Mouse (Mus musculus) kidney, postnatal 36 days (tissue): ENCODE data around the gene Tmed2.
"Not testable (repeated sequence)": the region's sequence is repeated elsewhere in the genome, so short reads cannot be mapped to it uniquely, and the experiment has no call there.

Experiments
- DNase-seq, 2 experiments: peaks; one replicate each; pipeline ENCODE4 v3.0.0; 2021 to 2022; ENCODE audit warnings: mixed read lengths in 2 of 2

The Tmed2 gene

GRCm38 (mm10) chr5:124529191-124529651 lies 11.3 kb upstream of the Tmed2 start:
- peak; percentile 61 to 73 for DNase-seq

DNA sequence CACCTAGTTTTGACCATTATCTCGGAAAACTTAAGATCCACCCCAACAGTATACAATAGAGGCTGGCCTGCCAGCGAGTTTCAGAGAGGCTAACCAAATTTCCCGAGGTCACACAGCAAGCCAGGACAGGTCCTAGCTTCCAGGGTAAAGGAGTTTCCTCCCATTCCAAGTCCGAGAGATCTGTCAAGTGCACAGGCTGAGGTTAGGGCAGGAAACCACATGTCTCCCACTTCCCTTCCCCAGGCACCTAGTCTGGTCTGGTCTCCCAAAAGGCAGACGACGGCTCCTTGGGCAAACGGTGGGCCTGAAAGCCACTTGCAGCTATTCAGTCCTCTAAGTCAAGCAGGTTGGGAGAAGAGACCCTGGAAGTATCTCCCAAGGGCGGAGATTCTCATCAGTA lies 10.8 kb upstream of the Tmed2 start:
- peak in 1 of 2 experiments; percentile 40 for DNase-seq

DNA sequence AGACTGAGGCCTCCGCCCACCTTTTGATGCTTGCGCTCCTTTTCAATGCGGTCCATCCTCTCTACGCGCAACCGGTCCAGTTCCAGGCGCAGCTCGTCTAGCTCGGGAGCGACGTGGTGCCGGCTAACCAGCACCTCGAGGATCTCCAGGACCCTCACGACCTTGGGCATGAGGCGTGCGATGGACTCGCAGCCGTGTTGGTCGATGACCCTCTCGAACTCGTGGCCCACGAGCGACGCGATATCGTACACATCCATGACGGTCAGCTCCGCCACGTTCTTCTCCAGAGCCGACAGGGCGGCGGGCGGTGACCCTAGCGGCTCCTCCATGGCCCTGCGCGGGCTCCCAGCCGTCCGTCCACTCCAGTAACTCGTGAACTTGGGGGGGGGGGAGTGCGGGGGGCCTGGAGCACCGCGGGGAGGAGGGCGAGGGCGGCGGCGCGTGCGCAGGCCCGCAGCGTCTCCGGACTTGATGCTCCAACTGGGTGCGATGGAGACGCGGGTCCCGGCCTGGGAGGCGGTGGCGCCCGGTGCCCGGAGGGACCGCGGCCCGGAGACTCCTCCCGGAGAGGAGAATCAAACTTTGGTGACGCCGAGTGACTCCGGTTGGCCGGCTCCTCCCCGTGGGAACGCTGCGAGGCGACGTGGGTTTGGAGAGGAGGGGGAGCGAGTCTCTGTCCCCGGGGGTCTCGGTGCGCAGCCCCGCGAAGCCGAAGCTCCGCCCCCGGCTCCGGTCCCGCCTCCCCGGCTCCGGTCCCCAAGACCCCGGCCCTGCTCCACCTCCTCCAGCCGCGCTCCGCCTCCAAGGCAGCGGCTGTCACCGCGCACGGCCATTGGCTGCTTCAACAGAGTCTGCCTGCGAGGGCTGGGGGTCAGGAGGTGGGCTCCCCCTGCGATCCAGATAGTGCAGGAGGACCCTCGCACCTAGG lies 9.6 kb upstream of the Tmed2 start, which contains the start of gene Rilpl1:
Gene Rilpl1, minus strand, starts transcription at position 737 of the 928 bp plus-strand sequence.
- DNase-seq = peak; percentile 82 to 91

GRCm38 (mm10) chr5:124531583-124531930 lies 8.9 kb upstream of the Tmed2 start:
- DNase-seq = no peak

- peak in 1 of 2 experiments; percentile 41 for DNase-seq
Observed at GRCm38 (mm10) chr5:124532451-124532850, 8.0 kb upstream of the Tmed2 start.

DNA sequence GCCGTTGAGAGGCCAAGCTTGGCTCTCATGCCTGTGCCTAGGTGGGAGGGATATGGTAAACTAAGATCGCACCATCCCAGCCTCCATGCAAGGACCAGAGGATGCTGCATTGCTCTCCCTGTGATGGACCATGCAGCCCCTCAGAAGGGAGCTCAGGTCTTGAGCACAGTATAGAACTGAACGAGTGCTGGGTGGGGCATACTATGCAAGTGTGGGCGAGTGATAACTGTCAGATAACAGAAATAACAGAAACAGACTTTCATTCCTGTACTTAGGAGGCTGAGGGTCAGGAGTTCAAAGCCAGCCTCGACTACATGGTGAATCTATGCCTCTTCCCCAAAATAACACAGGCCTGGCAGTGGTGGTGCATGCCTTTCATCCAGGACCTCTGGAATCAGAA lies 5.5 kb upstream of the Tmed2 start:
- no peak for DNase-seq

DNA sequence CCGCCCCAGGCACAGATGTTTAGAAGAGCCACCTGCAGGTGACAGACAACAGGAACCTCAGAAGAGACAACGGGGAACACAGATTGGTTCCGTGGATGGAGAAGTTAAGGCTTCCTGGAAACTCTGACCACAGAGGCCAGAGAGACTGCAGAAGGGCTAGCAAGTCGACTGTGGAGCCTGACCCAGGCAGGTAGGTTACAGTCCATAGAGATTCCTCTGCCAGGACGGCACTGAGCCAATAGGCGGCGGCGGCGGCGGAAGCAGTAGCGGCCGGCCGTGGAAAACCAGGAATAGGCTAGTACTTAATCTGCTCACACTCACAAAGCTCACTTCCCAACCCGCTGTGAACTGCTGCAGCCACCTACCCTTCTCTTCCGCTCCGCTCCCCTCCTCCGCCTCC lies 3.7 kb upstream of the Tmed2 start:
- peak; percentile 85 to 90 for DNase-seq

DNA sequence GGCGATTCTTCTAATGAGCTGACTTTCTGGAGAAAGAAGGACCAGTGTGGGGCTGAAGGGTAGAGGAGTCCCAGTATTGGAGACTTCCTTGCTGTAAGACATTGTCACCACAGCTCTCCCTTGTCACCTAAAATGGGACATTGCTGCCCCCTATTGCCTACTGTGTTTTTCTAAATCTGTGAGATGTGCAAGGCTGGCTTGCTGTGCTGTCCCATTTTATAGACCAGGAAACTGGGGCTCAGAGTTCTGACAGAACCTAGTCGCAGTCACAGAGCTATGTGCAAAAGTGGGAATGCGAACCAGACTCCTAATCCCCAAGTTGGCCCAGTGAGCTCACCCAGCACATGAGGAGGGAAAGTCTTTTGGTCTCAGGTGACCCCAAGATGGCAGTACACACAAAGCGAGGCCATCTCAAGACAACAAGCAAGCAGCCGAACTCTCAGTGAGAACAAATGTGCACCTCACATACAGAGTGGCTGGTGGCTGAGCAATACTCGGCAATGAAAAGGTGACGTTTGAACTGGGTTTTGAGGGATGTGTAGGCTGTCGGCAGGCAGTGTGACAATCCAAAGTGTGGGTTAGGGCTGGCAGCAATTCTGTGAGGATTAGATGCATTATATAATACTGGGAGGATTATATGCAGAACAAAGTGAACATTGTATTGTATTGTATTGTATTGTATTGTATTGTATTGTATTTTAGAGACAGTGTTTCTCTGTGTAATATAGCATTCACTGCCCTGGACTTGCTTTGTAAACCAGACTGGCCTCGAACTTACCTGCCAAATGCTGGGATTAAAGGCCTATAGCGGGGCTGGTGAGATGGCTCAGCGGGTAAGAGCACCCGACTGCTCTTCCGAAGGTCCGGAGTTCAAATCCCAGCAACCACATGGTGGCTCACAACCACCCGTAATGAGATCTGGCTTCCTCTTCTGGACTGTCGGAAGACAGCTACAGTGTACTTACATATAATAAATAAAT lies 1.4 kb upstream of the Tmed2 start:
- DNase-seq = peak; percentile 81

DNA sequence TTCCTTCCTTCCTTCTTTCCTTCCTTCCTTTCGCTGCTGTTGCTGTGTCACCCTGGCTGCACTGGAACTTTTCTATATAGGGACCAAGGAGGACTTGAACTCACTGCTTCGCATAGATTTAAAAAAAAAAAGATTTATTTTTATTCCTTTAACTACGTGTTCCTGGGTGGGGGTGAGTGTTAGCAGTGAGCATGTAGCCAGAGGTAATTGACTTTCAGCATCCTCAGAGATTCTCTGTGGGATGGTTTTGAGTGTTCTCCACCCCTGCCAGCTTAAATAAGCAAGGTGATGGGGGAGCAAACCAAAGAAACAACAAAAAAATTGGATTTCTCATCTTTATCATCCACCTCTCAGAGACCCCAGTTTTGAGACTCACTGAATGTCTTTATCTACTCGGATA lies 590 bp upstream of the Tmed2 start:
- no peak for DNase-seq

DNA sequence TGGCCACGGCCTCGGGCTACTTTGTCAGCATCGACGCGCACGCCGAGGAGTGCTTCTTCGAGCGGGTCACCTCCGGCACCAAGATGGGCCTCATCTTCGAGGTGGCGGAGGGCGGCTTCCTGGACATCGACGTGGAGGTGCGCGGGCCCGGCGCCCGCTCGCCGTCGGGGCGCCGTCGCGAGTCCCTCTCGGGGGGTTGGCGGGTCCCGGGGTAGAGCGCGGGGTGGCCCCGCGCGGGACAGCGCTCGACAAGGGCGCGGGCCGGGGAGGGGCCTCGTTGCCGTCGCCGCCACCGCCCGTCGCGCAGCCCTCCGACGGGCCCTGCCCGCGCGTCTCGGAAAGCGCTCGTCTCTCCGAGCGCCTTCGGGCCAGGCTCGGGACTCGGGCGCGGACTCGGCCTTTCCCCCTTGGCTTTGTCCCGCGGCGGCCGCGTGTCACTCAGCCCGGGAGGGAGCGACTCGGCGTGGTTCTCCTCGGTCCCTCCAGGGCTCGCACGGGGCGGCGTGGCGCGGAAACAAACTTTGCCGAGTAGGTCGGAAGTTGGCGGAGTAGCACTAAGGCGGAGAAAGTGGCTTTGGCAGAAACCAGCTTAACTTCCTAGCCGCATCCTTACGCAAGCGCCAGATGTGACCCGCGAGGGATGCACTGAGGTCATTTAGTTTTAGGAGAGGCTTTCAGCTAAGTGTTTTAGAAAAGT lies 558 bp downstream of the Tmed2 start:
- DNase-seq = peak; percentile 80 to 91

GRCm38 (mm10) chr5:124541602-124541973 lies 1.1 kb downstream of the Tmed2 start:
- no peak for DNase-seq

- DNase-seq = not testable (repeated sequence)
Observed at GRCm38 (mm10) chr5:124550737-124551136, 10.2 kb downstream of the Tmed2 start.

- not testable (repeated sequence) for DNase-seq
Observed at GRCm38 (mm10) chr5:124551349-124552093, 11.0 kb downstream of the Tmed2 start.

DNA sequence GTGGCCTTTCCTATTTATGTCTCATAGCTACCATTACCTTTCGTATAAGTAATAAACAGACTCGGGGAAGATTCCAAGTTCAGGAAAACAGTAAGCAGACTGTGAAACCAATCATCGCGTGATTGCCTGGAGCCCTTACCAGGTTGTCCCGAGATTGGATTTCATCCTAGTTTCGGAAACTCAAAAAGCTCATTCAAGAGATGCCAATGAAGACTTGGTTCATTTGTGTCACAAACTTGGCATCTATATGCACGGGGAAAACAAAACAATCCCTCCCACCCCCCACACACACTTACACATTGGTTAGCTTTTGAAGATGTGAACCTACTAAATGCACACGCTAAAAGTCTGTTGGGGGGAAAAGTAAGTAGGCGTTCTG lies 11.6 kb downstream of the Tmed2 start:
- no peak for DNase-seq

GRCm38 (mm10) chr5:124552558-124553307 lies 12.2 kb downstream of the Tmed2 start, which contains the start of gene Ddx55:
Ddx55 (plus strand) TSS chr5:124552864.
- DNase-seq = peak; percentile 91 to 92

- no peak for DNase-seq
Observed at GRCm38 (mm10) chr5:124553607-124554006, 13.1 kb downstream of the Tmed2 start.

DNA sequence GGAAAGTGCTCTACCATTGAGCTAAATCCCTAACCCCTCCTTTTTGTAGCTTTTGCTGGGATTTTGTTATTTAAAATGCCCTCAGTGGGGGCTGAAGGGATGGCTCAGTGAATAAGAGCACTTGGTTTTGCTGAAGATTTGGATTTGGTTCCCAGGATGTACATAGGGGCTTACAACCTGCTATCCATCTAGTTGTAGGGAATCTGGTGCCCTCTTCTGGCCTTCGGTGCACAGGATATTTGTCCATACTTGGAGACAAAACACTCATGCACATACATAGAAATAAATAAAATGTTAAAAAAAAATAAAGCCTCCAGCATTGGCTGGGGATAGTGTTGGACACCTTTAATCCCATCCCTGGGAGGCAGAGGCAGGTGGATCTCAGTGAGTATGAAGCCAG lies 14.7 kb downstream of the Tmed2 start:
- DNase-seq = peak; percentile 20 to 60

DNA sequence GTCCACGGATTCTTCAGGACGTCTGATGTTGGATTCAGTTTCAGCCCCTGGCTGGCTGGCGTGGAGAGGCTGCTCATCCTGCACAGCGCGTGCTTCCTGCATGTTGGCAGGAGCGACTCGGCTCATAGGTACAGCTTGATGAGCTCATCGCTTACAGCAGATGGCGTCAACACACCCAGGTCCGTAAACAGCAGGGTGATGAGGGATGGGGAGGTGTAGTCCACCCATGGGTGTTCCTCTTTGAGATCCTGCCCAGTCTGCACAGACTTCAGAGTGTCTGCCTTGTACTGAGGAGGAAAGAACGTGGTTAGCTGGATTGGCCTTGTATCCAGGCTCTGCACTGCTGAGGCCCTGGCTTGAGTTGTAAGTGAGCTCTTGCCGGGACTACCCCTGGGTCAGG lies 30.6 kb downstream of the Tmed2 start:
- DNase-seq = no peak

DNA sequence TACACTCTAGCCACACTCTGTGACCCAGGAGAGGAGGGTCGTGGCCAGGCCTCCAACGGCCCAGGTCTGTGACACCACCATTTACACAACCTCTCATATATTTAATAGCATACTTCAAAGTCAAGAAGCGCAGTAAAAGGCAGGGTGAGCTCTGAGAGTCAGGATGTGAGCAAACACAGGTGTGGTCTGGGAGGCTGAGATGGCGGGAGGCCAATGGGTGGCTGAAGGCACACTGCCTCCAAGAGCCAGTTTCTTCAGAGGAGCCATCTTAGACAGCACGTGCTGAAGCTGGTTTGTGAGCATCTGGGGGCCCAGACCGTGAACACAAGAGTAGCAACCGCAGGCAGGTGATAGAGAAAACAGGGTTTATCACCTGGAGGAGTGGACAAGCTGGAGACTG lies 35.0 kb downstream of the Tmed2 start:
- no peak for DNase-seq

- peak; percentile 94 to 97 for DNase-seq
Observed at GRCm38 (mm10) chr5:124578633-124579317, 38.3 kb downstream of the Tmed2 start, which contains the start of the genes Eif2b1 and Gtf2h3. Eif2b1 (minus strand) TSS chr5:124579131. Gtf2h3 (plus strand) TSS chr5:124579140.
